Mouse (Mus musculus): Measurements from ENCODE around the gene Slc26a1. TPM values are rescaled to one million over a fixed set of nuclear protein-coding genes. Genes with fewer than 3 reads are reported as not detected.

The Slc26a1 gene
- 4.0 and 4.1 TPM in 2 replicates for polyA plus RNA-seq (2015; fragmentation: Nextera tagmentation; extraction: Ambion mirVana)

DNA sequence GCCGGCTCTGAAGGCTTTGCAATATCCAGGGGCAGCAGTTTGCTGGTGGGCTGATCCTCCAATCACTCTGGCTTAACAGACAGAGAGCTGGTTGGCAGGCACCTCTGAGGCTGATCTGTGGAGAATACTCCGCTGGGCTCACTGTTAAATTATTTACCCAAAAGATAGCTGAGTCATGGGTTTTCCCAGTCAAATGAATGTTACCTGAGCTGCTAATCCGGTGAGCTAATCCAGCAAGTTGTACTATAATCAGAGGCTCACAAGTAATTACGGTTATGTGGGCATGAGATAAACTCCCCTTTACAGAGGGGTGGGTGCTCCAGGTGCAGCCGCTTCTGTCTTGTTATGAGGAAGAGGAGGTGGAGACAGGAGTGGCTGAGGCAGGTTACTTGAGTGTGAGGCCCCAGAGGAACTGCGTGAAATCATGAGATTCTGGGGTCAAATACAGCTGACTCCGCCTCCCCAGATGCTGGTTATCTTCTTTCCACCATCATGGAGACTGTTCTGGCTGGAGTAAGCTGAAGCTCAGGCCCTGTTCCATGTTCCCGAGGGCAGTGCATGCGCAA lies at the start of gene Slc26a1:
Slc26a1 (minus strand) TSS at position 319 of the 566 bp plus-strand sequence.
- Histone ChIP-seq H3K4me1 (peaks cover 18% of the 10 kb centered on the region), H3K9ac (no peak within 1 kb of the TSS), H3K9me3 (no peaks in the 10 kb centered on the region; the same call in 1 of the 2 replicates), H3K4me3 (no peak within 1 kb of the TSS), H3K27ac (no peak within 1 kb of the TSS), H3K36me3 (replicated peaks) (no peaks in the 10 kb centered on the region), H3K4me2 (no peak within 1 kb of the TSS), H3K27me3 (replicated peaks) (no peaks in the 10 kb centered on the region)
- WGBS: 80% methylated on average over 9 of the region's 9 CpGs
- no peak for ATAC-seq (replicated peaks)

DNA sequence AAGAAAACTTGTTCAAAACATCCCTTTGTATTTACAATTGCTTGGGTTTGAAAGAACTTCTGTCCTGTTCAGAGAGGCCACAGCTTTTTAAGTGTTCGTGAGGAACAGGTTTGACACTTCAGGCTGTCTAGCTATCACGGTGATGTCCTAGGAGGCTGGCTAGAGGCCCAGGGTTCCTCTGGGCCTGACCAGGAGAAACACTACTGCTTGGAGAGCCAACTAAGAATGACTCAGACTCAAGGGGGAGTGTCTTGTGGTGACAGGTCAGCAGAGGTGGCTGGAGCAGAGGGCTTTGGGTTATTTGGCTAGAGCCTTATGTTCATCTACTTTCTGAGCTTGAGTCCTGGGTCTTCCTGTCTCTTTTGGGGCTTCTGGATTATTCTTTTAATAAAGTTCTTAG lies 48.6 kb upstream of the Slc26a1 start:
- ATAC-seq (replicated peaks): no peak
- 82% methylated on average over 2 of the region's 2 CpGs for WGBS

DNA sequence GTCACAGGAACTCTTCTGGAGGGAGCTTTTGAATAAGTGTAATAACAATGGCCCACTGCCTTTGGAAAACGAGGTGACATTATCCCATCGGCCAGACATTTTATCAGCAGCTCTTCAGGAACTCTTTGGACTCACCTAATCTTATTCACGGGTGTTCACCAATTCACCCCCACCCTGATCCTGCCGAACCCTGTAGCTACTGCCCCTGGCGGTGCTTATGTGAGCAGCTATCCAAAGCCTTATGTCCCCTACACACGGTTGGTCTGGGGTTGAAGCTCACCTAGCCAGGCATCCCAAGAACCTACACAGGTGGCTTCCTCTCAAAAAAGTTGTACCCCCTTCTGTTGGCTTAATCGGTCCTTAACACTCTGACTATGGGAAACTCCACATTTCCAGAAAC lies 44.4 kb upstream of the Slc26a1 start:
- H3K36me3 ChIP-seq (replicated peaks): no peaks in the 10 kb centered on the region
- no peak overlapping the region for H3K4me2 ChIP-seq
- H3K4me1 ChIP-seq: 0 out of 2 replicates have a peak, but pooled peaks cover 4% of the 10 kb centered on the region
- H3K27me3 ChIP-seq (replicated peaks): no peaks in the 10 kb centered on the region
- H3K9me3 ChIP-seq: no peaks in the 10 kb centered on the region
- no peak overlapping the region for H3K4me3 ChIP-seq
- no peak overlapping the region for H3K9ac ChIP-seq
- no peak for ATAC-seq (replicated peaks)
- WGBS: 62% methylated on average over 7 of the region's 7 CpGs
- H3K27ac ChIP-seq: no peak overlapping the region

More for the DNA sequence above, 48.6 kb upstream of the Slc26a1 start:
- no peaks in the 10 kb centered on the region for H3K4me1 ChIP-seq
- no peak overlapping the region for H3K4me3 ChIP-seq
- no peak overlapping the region for H3K9ac ChIP-seq
- H3K27ac ChIP-seq: no peak overlapping the region
- H3K36me3 ChIP-seq (replicated peaks): no peaks in the 10 kb centered on the region
- H3K4me2 ChIP-seq: no peak overlapping the region
- H3K9me3 ChIP-seq: no peaks in the 10 kb centered on the region
- H3K27me3 ChIP-seq (replicated peaks): no peaks in the 10 kb centered on the region

DNA sequence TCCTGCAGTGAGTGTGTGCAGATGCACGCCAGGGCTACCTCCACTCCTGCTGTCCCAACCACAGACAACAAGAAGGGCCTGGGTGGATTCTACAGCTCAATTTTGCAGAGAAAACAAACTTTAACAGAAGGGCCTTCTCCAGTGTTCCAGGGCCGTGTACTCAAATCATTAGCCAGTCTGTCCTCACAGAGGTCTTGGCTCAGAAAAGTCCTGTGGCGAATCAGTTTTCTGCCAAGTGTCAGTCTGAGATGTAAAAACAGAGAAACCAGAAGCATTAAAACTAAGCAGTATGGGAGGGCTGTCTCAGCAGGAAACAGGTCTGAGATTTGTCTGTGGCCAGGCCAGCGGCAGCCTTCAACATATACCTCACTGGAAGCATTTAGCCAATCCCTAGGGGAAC lies 42.7 kb upstream of the Slc26a1 start:
- no peak for ATAC-seq (replicated peaks)
- no peak overlapping the region for H3K4me2 ChIP-seq
- WGBS: 32% methylated on average over 4 of the region's 4 CpGs
- H3K9ac ChIP-seq: no peak overlapping the region
- no peak overlapping the region for H3K27ac ChIP-seq
- H3K9me3 ChIP-seq: no peaks in the 10 kb centered on the region
- H3K27me3 ChIP-seq (replicated peaks): no peaks in the 10 kb centered on the region
- 0 out of 2 replicates have a peak, but pooled peaks cover 4% of the 10 kb centered on the region for H3K4me1 ChIP-seq
- no peaks in the 10 kb centered on the region for H3K36me3 ChIP-seq (replicated peaks)
- H3K4me3 ChIP-seq: no peak overlapping the region

DNA sequence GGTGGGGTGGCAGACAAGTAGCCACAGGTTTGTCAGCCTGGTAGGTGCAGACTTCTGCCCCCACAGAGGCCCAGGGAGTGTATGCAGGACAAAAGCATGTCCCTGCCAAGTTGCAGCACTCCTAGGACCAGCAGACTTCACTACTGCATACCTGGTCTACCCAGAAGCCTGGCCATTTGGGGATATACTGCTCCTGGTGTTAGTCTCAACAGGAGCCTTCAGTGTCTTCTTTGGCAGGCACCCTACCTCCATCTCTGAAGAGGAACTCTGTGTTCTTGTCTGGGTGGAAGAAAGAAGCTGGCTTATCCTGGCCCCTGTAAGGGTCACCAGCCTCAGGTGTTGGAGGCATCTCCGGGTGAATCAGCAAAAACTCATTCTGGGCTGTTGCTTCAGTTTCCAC lies 40.6 kb upstream of the Slc26a1 start:
- WGBS: 77% methylated on average over 1 of the region's 1 CpGs

DNA sequence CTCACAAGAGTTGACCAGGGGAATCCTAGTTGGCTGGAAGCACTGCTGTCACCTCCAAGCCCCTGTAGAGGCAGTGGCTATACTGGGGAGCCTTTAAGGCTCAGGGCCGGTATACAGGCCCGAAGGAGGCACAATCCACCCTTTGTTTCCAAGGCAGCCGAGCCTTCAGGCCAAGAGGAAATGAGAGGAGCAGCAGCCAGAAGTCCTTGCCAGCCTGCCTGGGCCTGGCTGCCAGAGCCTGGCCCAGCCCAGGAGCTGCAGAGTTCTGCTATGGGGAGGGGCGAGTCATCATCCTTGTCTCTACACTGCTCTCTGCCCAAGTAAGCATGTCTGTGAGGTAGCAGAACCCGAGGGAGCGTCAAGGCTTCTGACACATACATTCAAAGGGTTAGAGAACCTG lies 38.8 kb upstream of the Slc26a1 start:
- WGBS: 70% methylated on average over 6 of the region's 6 CpGs
- Histone ChIP-seq H3K9me3 (no peaks in the 10 kb centered on the region), H3K4me2 (no peak overlapping the region), H3K4me3 (no peak overlapping the region), H3K4me1 (0 out of 2 replicates have a peak, but pooled peaks cover 4% of the 10 kb centered on the region), H3K27ac (no peak overlapping the region), H3K9ac (no peak overlapping the region), H3K36me3 (replicated peaks) (no peaks in the 10 kb centered on the region), H3K27me3 (replicated peaks) (no peaks in the 10 kb centered on the region)
- ATAC-seq (replicated peaks): peak; percentile 58

More for the DNA sequence above, 40.6 kb upstream of the Slc26a1 start:
- Histone ChIP-seq H3K36me3 (replicated peaks) (no peaks in the 10 kb centered on the region), H3K4me2 (no peak overlapping the region), H3K9me3 (no peaks in the 10 kb centered on the region), H3K4me1 (0 out of 2 replicates have a peak, but pooled peaks cover 4% of the 10 kb centered on the region), H3K27me3 (replicated peaks) (no peaks in the 10 kb centered on the region), H3K4me3 (no peak overlapping the region), H3K9ac (no peak overlapping the region), H3K27ac (no peak overlapping the region)
- no peak for ATAC-seq (replicated peaks)

DNA sequence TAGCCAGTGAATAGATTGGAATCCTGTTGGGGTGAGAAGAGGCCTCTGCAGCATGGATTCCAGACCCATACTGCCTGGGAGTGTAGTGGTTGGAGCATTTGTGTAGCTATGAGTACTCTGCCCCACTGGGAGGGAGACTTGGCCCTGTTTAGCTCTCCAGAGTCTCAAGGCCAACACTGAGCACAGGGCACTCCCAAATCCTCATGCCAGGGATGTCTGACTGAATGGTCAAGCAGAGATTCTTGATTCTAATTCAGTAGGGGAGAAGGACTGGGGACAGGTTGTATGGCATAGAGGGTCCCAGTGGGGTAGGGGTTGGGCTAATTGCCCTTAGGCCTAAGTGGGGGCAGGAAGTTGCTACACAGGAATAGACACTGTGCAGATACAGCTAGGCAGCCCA lies 38.3 kb upstream of the Slc26a1 start:
- Histone ChIP-seq H3K27ac (no peak overlapping the region), H3K4me1 (0 out of 2 replicates have a peak, but pooled peaks cover 4% of the 10 kb centered on the region), H3K4me3 (no peak overlapping the region), H3K27me3 (replicated peaks) (no peaks in the 10 kb centered on the region), H3K9me3 (no peaks in the 10 kb centered on the region), H3K9ac (no peak overlapping the region), H3K4me2 (no peak overlapping the region), H3K36me3 (replicated peaks) (no peaks in the 10 kb centered on the region)
- no peak for ATAC-seq (replicated peaks)

DNA sequence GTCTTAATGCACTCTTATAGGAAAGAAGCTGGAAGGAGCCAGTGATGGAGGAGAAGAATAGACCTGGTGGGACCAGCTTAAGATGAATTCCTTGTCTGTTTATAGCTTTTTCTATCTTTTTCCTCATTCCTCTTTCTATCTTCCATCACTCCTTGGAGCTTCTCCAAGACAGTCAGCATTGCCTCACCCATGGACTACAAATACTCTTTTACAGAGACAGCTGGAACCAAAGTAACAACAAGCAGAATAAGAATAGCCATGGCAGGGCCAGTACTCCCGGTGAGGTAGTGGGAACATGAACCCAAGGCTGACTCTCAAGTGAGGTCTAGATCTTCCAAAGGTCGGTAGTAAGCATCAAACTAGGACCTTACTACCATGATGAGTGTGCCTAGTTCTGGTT lies 37.7 kb upstream of the Slc26a1 start:
- H3K4me3 ChIP-seq: no peak overlapping the region
- H3K27me3 ChIP-seq (replicated peaks): no peaks in the 10 kb centered on the region
- H3K36me3 ChIP-seq (replicated peaks): no peaks in the 10 kb centered on the region
- 82% methylated on average over 2 of the region's 2 CpGs for WGBS
- H3K9me3 ChIP-seq: no peaks in the 10 kb centered on the region
- 0 out of 2 replicates have a peak, but pooled peaks cover 4% of the 10 kb centered on the region for H3K4me1 ChIP-seq
- no peak overlapping the region for H3K9ac ChIP-seq
- no peak for ATAC-seq (replicated peaks)
- no peak overlapping the region for H3K4me2 ChIP-seq
- H3K27ac ChIP-seq: no peak overlapping the region

DNA sequence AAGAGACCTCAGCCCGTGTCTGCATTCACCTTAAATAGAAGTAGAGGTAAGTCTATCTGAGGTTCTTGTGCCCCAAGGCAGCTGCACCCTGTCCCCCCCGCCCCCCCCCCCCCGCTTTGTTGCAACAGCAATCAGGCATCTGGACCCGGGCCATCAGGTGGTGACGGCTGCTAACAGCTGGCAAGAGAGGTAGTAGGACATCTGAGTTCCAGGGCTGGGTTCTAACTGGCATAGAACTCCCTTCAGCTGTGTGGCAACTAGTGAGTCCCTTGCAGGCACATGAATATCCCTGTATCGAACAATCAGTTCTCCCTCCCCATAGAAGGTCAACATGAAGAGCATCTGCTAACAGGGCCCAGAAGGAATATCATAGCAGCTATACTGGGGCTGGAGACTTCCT lies 36.6 kb upstream of the Slc26a1 start:
- Histone ChIP-seq H3K27me3 (replicated peaks) (no peaks in the 10 kb centered on the region), H3K4me1 (no peaks in the 10 kb centered on the region), H3K36me3 (replicated peaks) (no peaks in the 10 kb centered on the region), H3K9me3 (no peaks in the 10 kb centered on the region), H3K4me3 (no peak overlapping the region), H3K27ac (no peak overlapping the region), H3K9ac (no peak overlapping the region), H3K4me2 (no peak overlapping the region)
- 89% methylated on average over 6 of the region's 6 CpGs for WGBS
- no peak for ATAC-seq (replicated peaks)

DNA sequence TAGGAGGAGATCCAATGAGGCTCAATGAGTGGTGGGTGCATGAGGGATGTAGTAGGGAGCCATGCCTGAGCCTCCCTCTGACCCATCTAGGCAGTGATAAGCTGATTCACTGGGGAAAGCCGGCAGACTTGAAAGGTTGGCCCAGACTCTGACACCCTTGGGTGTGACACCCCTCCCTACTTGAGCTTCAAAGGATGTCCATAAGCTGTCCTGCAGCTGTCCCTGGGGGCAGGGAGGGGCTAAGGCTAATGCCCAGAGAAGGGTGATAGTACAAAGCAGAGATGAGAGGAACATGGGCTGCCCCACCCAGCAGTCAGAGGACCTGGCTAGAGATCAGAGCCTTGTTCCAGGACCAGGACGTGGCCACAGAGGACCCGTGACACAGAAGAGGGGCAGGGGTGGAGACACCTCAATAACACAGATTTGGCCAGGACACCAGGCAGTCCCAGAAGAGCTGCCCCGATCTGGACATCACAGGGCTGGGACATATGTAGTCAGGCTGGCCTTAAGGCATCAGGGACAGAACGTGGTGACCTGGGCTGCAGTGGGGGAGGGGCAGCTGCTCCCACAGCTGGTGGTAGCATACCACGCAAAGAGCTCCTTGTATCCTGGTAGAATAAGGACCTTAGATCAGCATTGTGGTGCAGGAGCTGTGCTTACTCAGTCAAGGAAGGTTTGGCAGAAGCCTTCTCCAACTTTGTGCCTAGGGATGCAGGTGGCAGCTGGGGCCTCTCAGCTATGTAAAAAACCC lies 33.8 kb upstream of the Slc26a1 start:
- H3K4me2 ChIP-seq: no peak overlapping the region
- ATAC-seq (replicated peaks): no peak
- H3K27ac ChIP-seq: no peak overlapping the region
- no peak overlapping the region for H3K4me3 ChIP-seq
- WGBS: 66% methylated on average over 6 of the region's 6 CpGs
- no peaks in the 10 kb centered on the region for H3K4me1 ChIP-seq
- no peaks in the 10 kb centered on the region for H3K27me3 ChIP-seq (replicated peaks)
- H3K36me3 ChIP-seq (replicated peaks): no peaks in the 10 kb centered on the region
- H3K9me3 ChIP-seq: no peaks in the 10 kb centered on the region
- H3K9ac ChIP-seq: no peak overlapping the region

DNA sequence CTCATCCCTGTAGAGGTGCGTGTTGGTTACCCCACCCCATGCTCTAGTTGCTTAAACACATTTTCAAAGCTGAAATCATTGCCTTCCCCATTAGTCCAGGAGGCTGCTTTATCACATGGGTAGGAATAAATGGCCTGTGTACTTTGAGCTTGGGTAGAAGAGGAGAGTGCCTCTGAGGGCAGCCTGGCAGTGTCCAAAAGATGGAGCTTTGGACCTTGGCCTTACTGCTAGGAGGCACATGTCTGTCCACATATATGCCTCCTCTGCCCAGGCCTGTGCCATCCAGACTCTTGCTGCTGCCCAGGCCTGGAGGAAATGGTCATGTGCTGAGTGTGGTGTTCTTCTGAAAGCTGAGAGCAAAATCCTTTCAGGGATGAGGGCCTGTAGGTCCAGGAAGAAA lies 33.0 kb upstream of the Slc26a1 start:
- H3K4me1 ChIP-seq: no peaks in the 10 kb centered on the region
- no peak overlapping the region for H3K9ac ChIP-seq
- H3K27me3 ChIP-seq (replicated peaks): no peaks in the 10 kb centered on the region
- no peak for ATAC-seq (replicated peaks)
- H3K4me2 ChIP-seq: no peak overlapping the region
- 95% methylated on average over 1 of the region's 1 CpGs for WGBS
- H3K36me3 ChIP-seq (replicated peaks): no peaks in the 10 kb centered on the region
- no peak overlapping the region for H3K27ac ChIP-seq
- no peaks in the 10 kb centered on the region for H3K9me3 ChIP-seq
- no peak overlapping the region for H3K4me3 ChIP-seq

DNA sequence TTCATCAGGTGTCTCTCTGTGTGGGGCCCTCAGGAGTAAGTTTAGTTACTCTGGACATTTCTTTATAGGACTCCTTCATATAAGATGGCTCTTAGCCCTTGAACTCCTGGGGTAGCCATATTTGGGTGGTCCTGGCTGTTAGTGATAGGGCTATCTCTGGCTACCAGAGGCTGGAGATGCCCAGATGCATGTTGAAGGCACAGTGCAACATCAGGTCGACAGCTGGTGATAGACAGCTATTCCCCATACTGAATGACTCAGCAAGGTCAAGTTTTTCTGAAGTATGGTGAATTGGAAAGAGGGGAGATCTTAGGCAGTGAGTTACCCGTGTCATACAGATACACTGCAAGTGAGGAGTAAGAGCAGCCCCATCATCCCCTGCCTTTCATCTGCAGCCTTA lies 32.4 kb upstream of the Slc26a1 start:
- 94% methylated on average over 2 of the region's 2 CpGs for WGBS
- no peak overlapping the region for H3K9ac ChIP-seq
- H3K4me2 ChIP-seq: no peak overlapping the region
- H3K4me3 ChIP-seq: no peak overlapping the region
- no peak overlapping the region for H3K27ac ChIP-seq
- H3K36me3 ChIP-seq (replicated peaks): no peaks in the 10 kb centered on the region
- ATAC-seq (replicated peaks): no peak
- H3K4me1 ChIP-seq: no peaks in the 10 kb centered on the region
- H3K9me3 ChIP-seq: no peaks in the 10 kb centered on the region
- H3K27me3 ChIP-seq (replicated peaks): no peaks in the 10 kb centered on the region

All from midbrain, embryonic 15.5 days (tissue).